Mouse (Mus musculus) urinary bladder, postnatal 10 days (tissue): ENCODE data around the gene Galnt2.

Experiments
- DNase-seq: peaks from one replicate; pipeline ENCODE4 v3.0.0; 2022; ENCODE audit warnings: low spot score

The Galnt2 gene

GRCm38 (mm10) chr8:124328259-124328658 is 97.1 kb downstream of the Galnt2 start:
- no peak for DNase-seq

GRCm38 (mm10) chr8:124329690-124330089 is 98.5 kb downstream of the Galnt2 start:
- no peak for DNase-seq

- DNase-seq, result no peak
Measured at GRCm38 (mm10) chr8:124330433-124330832, 99.2 kb downstream of the Galnt2 start.

- DNase-seq, result no peak
Measured at GRCm38 (mm10) chr8:124331094-124331493, 99.9 kb downstream of the Galnt2 start.

- DNase-seq, result no peak
Measured at GRCm38 (mm10) chr8:124331706-124332105, 100.5 kb downstream of the Galnt2 start.

- DNase-seq, result no peak
Measured at GRCm38 (mm10) chr8:124336302-124336701, 105.1 kb downstream of the Galnt2 start.

GRCm38 (mm10) chr8:124339742-124340141 is 108.6 kb downstream of the Galnt2 start:
- DNase-seq, result no peak

- no peak for DNase-seq
Measured at GRCm38 (mm10) chr8:124340360-124341068, 109.3 kb downstream of the Galnt2 start.

GRCm38 (mm10) chr8:124343151-124343550 is 112.0 kb downstream of the Galnt2 start:
- DNase-seq, result no peak

GRCm38 (mm10) chr8:124343991-124344390 is 112.8 kb downstream of the Galnt2 start:
- DNase-seq, result no peak

- no peak for DNase-seq
Measured at GRCm38 (mm10) chr8:124345098-124345497, 113.9 kb downstream of the Galnt2 start.

- no peak for DNase-seq
Measured at GRCm38 (mm10) chr8:124346852-124347523, 115.8 kb downstream of the Galnt2 start.

GRCm38 (mm10) chr8:124348087-124348486 is 116.9 kb downstream of the Galnt2 start:
- no peak for DNase-seq

GRCm38 (mm10) chr8:124349663-124350062 is 118.5 kb downstream of the Galnt2 start:
- peak; percentile 61 for DNase-seq

GRCm38 (mm10) chr8:124351636-124352035 is 120.4 kb downstream of the Galnt2 start:
- DNase-seq, result no peak

- no peak for DNase-seq
Measured at GRCm38 (mm10) chr8:124360911-124361310, 129.7 kb downstream of the Galnt2 start.

- DNase-seq, result no peak
Measured at GRCm38 (mm10) chr8:124361773-124362427, 130.7 kb downstream of the Galnt2 start.

GRCm38 (mm10) chr8:124362589-124362988 is 131.4 kb downstream of the Galnt2 start:
- DNase-seq, result no peak

GRCm38 (mm10) chr8:124363337-124363736 is 132.1 kb downstream of the Galnt2 start:
- no peak for DNase-seq

GRCm38 (mm10) chr8:124368213-124368612 is 137.0 kb downstream of the Galnt2 start:
- no peak for DNase-seq

- DNase-seq, result no peak
Measured at GRCm38 (mm10) chr8:124370422-124371183, 139.4 kb downstream of the Galnt2 start.

- no peak for DNase-seq
Measured at GRCm38 (mm10) chr8:124371410-124372123, 140.4 kb downstream of the Galnt2 start.
